Mouse (Mus musculus): ENCODE results near the gene Atp8b3. TPM values are rescaled to one million over a fixed set of nuclear protein-coding genes. Genes with fewer than 3 reads are reported as not detected.
A peak's percentile ranks its signal among the peaks of the same experiment; 100 is the strongest.

Gene Atp8b3
- not detected for total RNA-seq (2021)

- DNase-seq: peak; percentile 82
Measured at GRCm38 (mm10) chr10:80538710-80539394, at the start of gene Atp8b3. TSS of gene Atp8b3 (minus strand) at chr10:80539124.

- peak; percentile 60 for DNase-seq
Measured at GRCm38 (mm10) chr10:80587305-80587657, 48.4 kb upstream of the Atp8b3 start.

- no peak for DNase-seq
Measured at GRCm38 (mm10) chr10:80586407-80587304, 47.7 kb upstream of the Atp8b3 start.

- no peak for DNase-seq
Measured at GRCm38 (mm10) chr10:80585581-80585980, 46.7 kb upstream of the Atp8b3 start.

GRCm38 (mm10) chr10:80584642-80585552 is 46.0 kb upstream of the Atp8b3 start:
- no peak for DNase-seq

- no peak for DNase-seq
Measured at GRCm38 (mm10) chr10:80584045-80584488, 45.1 kb upstream of the Atp8b3 start.

GRCm38 (mm10) chr10:80583047-80583446 is 44.1 kb upstream of the Atp8b3 start:
- no peak for DNase-seq

- DNase-seq: peak; percentile 70
Measured at GRCm38 (mm10) chr10:80578911-80579310, 40.0 kb upstream of the Atp8b3 start.

- peak; percentile 92 for DNase-seq
Measured at GRCm38 (mm10) chr10:80578131-80578750, 39.3 kb upstream of the Atp8b3 start.

- peak; percentile 99 for DNase-seq
Measured at GRCm38 (mm10) chr10:80577195-80578130, 38.5 kb upstream of the Atp8b3 start, which contains the start of gene Klf16. TSS of gene Klf16 (minus strand) at chr10:80577321.

- DNase-seq: peak; percentile 67
Measured at GRCm38 (mm10) chr10:80576351-80577194, 37.6 kb upstream of the Atp8b3 start.

GRCm38 (mm10) chr10:80575925-80576324 is 37.0 kb upstream of the Atp8b3 start:
- no peak for DNase-seq

GRCm38 (mm10) chr10:80574896-80575295 is 36.0 kb upstream of the Atp8b3 start:
- DNase-seq: no peak

GRCm38 (mm10) chr10:80573944-80574343 is 35.0 kb upstream of the Atp8b3 start:
- DNase-seq: no peak

GRCm38 (mm10) chr10:80572477-80572876 is 33.6 kb upstream of the Atp8b3 start:
- no peak for DNase-seq

- no peak for DNase-seq
Measured at GRCm38 (mm10) chr10:80570871-80571836, 32.2 kb upstream of the Atp8b3 start.

GRCm38 (mm10) chr10:80570419-80570818 is 31.5 kb upstream of the Atp8b3 start:
- no peak for DNase-seq

- peak; percentile 73 for DNase-seq
Measured at GRCm38 (mm10) chr10:80569664-80570066, 30.7 kb upstream of the Atp8b3 start.

- DNase-seq: no peak
Measured at GRCm38 (mm10) chr10:80568876-80569275, 30.0 kb upstream of the Atp8b3 start.

All from heart, postnatal 4 days (tissue).